Mouse (Mus musculus): Measurements from ENCODE around the gene Shkbp1.

- TF ChIP-seq UBTF (IDR thresholded peaks at IDR 0.05; ENCODE audit: low read depth, low read length): no peak
- no peak for TF ChIP-seq CHD1 (IDR thresholded peaks at IDR 0.05; ENCODE audit: low read depth, low read length)
- no peak for TF ChIP-seq E2F4 (IDR thresholded peaks at IDR 0.05; ENCODE audit: insufficient replicate concordance, low read depth, low read length)
- TF ChIP-seq CTCF (conservative IDR thresholded peaks at IDR 0.05 in 1 of 2, IDR thresholded peaks at IDR 0.05 in 1 of 2; ENCODE audit: low read depth in 2 of 2, low read length in 2 of 2): peak in 1 of 2 experiments; percentile 25; a peak in 2 of 4 replicates
- TF ChIP-seq POLR2A (IDR thresholded peaks at IDR 0.05; ENCODE audit: low read depth, low read length): no peak
- no peak for TF ChIP-seq MYC (IDR thresholded peaks at IDR 0.05; ENCODE audit: low read depth, low read length)
- peak; percentile 22 for TF ChIP-seq RAD21 (IDR thresholded peaks at IDR 0.05; ENCODE audit: low read depth, low read length)
- TF ChIP-seq ZC3H11A (IDR thresholded peaks at IDR 0.05; ENCODE audit: low read depth, low read length): no peak
- no peak for TF ChIP-seq HCFC1 (IDR thresholded peaks at IDR 0.05; ENCODE audit: low read depth, low read length)
- no peak for TF ChIP-seq CHD2 (IDR thresholded peaks at IDR 0.05; ENCODE audit: low read length)
- TF ChIP-seq USF2 (conservative IDR thresholded peaks at IDR 0.05; ENCODE audit: low read depth, low read length): no peak
- no peak for TF ChIP-seq ZNF384 (IDR thresholded peaks at IDR 0.05; ENCODE audit: low read depth, low read length)
- no peak for TF ChIP-seq MEF2A (IDR thresholded peaks at IDR 0.05; ENCODE audit: borderline replicate concordance, low read depth, low read length)
Measured at GRCm38 (mm10) chr7:27296518-27296917, 59.3 kb downstream of the Shkbp1 start.

Data from CH12.LX (cell line).